Mouse (Mus musculus) R1 (cell line): ENCODE data around the gene S100a6.

Experiments used
- DNase-seq: peaks from one replicate; pipeline ENCODE4 v3.0.0-alpha.2; 2018; ENCODE audit warnings: low read depth, low spot score

The S100a6 gene

DNA sequence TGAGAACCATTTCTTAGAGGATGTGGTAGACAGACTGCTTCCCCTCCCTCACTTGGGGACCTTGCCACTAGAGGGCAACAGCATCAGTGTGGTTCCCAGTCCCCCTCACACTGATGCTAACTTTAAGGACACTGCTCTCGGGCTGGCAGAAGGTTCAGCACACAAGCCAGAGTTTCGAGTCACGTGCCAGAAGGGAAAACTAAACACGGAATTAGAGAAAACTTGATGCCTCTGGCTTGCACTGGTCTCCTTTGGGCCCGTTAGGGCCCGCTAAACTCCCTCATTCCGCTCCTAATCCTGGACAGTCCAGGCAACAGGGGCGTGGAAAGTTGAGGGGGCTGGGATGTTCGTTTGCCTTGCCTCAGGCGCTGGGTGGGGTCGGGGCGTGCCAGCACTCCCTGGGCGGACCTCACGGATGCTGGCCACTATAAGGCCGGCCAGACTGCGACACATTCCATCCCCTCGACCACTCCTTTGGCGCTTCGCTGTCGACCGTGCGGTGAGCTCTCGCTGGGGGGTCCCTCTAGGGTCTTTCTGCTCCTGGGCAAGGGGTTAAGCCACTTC is at the start of gene S100a6:
TSS of gene S100a6 (plus strand) at position 155 of the 564 bp plus-strand sequence.
- peak; percentile 85 for DNase-seq

DNA sequence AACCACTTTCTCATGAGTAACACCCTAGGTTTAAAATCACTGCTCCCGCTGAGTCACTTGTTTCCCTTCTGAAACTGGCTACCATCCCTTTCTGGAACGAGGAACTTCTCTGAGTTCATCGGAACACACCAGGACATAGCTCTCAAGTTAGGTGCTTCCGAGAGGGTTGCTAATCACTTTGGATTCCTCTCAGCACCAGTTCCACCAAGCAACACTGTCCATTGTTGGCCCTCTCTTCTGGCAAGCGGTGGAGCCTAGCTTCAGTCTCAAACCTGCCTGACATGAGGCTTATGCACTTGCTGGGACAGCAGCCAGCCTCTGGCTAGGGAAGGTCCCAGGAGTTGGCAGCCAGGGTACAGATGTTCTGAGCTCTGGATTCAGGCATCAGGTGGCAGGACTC is 38.0 kb upstream of the S100a6 start:
- no peak for DNase-seq

DNA sequence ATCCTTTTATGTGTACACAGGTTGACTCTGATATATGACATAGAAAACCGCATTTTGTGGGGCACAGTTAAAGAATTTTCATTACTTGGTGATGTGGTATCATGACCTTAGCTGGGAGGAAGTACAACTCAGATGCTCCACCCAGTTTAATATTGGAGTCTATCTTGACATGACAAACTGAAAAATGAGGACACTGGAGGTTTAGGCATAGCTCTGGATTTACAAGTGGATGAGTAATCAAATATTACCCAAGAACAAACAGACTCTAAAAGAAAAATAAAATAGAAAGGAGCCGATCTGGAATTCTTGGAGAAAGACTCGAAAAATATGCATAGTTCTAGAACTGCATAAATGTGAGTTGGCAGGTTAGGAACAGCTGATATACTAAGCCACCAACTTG is 37.4 kb upstream of the S100a6 start:
- no peak for DNase-seq

DNA sequence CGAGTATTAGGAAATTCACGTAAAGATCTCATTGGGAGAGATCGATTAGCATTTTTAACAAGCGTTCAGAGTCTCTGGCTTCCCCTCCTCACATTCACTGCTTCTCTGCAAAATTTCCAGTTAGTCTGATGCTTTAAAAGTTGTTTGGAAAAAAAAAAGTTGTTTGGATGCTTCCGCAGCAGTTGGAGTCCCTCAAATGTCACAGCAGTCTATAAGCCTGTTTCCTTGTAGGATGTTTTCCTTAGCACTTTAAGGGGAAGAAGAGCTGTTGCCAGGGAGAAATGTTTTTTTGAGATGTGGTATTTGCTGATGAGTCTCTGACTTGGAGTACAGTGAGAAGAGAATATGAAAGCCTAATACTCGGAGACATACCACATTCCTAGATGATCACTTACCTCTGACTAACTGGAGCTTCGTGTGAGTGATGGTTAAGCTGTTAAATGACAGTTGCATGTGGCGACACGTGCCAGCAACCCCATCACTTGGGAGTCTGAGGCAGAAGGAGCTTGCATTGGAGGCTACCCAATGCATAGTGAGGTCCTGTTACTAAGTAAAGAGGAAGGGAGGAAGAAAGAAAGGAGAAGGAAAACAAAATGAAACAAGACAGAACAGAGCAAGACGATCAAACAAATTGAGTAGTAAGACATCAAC is 36.2 kb upstream of the S100a6 start:
- no peak for DNase-seq

DNA sequence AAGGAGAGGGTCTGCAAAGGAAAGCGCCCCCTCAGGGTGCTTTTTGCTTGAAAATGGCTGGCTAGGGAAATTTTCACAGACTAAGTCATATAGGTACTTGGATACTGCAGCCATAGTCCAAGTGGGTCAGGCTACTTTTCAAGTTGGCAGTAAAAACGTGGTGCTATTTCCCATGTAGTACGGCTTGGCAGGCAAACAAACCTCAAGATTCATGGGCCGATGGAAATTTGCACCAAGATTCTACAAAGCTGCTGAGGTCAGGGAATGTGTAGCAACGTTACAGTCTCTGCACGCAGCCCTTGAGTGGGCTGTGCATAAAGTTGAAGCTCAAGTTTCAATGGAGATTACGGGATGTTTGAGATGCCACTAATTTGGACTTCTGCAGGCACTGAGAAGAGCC is 33.2 kb upstream of the S100a6 start:
- no peak for DNase-seq

DNA sequence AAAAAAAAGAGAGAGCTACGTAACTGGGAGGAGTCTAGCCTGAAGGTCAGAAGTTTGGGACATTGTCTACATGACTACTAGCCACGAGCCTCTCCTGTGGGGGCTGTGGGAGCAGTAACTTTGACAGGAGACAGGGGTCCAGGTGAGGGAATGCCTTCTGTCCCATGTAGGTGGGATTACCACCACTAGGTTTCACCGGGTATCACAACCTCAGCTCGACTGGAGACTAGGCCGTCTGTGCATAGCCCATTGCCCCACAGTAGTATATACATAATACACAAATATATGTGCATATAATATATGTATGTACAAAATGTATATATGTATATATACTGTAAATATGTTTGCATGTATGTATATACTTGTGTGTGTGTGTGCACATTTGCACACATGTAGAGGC is 31.5 kb upstream of the S100a6 start:
- DNase-seq = no peak

DNA sequence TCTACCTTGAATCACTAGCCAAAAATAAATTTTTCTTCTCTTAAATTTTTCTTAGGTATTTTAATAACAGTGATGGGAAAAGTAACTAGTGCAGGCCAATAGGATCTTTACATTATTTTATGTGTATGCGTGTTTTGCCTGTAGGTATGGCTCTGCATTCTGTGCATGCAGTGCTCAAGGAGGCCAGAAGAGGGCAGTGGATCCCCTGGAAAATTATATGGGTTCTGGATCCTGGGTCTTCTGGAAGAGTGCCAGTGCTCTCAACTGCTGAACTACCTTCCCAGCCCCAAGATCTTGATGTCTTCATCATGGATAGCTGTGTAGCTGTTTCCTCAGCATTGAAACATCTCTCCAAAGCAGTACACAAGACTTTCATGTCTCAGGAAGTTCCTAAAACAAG is 30.5 kb upstream of the S100a6 start:
- DNase-seq = peak; percentile 53

DNA sequence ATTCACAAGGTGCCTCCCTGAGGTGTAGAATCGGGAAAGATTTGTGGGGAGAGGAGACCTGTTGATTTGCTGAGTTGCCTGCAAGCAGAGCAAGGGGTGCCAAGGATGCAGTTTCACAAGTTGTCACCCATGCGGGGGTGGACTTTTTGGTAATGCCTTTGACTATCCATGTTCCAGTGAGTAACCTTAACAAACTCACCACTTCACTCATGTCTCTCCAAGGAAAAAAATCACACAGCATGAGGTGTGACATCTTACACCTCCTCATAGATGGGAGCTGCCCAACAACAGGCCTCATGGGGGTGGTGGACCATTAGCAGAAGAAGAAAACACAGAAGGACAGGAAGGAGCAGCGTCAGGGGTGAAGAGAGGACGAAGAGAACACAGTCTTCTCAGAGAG is 30.1 kb upstream of the S100a6 start:
- DNase-seq = no peak

DNA sequence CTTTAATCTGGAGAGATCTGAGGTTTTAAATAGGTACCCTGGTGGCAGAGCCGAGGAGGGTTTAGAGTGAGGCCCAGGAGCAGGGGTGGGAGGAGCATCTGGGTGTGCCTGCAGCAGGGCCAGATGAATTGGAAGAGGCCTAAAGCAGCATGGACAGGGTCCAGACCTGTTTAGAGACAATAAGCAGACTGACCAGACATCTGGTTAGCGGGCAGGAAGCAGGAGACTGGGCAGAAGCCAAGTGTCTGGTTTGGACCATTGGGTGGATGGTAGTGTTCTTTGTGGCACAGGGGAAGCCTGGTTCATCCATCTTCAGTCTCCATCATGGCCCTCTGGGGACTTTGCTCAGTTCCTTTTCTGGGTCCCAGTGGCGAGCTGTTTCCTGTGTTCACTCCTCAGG is 28.8 kb upstream of the S100a6 start:
- DNase-seq = no peak

DNA sequence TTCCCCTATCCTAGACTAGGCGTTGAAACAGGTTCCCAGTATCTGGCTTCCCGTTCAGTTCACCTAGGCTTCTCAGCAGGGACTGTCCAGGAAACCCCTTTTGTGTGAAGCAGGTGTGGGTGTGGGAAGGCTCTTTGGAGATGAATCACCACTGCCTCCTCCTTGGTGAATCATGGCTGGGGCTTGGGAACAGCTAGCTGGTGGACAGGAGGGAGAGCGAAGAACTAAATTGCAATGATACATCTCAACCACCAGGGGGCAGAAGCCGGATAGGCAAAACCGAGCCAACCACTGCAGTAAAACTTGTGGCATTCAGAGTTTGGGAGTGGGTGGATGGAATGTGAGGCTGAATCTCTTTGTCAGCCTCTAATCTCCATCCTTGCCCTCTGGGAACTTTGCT is 27.1 kb upstream of the S100a6 start:
- DNase-seq = peak; percentile 92

DNA sequence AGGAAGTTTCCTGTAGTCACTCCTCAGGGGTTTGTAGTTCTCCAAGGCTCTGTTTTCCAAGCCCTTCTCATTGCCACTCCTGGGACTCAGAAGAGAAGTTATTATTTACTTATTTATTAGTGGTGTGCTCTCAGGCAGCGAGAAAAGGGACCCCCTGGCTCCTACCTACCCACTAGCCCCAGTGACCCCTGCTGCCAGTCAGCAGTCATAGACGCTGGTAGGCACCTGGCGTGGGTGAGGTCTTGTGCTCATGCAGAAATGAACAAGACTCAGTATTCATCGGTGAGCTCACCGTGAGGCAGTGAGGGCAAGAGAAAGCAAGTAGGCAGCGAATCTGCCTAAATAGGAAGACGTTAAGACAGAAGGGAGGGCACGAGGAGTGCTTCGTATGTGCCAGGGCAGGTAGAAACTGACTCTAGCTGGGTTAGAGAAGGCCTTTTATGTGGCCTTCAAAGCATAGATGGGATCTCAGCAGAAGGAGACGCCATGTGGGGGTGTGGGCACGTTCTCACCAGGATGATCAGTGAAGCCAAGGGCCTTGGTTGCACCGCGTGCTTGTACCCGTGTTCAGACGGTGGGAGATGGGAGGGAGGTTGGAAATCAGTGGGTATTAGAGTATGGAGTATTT is 26.6 kb upstream of the S100a6 start:
- DNase-seq = peak; percentile 14

DNA sequence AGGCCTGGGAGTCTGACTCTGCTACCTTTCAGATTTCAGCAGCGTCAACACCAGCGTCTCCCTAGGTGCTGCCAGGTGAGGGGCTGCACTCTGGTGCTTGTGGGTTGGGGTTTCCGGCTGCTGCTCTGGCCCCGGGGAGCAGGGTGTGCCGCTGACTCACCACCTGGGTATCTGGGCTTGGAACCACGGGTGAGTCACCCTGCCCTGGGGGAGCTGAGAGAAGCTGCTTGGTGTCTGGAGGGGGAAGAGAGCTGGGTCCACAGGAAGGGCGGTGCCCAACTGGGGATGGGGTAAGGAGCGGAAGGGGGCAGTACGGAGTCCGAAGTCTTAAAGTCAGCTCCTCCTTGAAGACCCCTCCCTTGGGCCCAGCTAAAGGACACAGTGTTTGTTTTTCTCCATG is 25.8 kb upstream of the S100a6 start:
- DNase-seq = peak; percentile 85

DNA sequence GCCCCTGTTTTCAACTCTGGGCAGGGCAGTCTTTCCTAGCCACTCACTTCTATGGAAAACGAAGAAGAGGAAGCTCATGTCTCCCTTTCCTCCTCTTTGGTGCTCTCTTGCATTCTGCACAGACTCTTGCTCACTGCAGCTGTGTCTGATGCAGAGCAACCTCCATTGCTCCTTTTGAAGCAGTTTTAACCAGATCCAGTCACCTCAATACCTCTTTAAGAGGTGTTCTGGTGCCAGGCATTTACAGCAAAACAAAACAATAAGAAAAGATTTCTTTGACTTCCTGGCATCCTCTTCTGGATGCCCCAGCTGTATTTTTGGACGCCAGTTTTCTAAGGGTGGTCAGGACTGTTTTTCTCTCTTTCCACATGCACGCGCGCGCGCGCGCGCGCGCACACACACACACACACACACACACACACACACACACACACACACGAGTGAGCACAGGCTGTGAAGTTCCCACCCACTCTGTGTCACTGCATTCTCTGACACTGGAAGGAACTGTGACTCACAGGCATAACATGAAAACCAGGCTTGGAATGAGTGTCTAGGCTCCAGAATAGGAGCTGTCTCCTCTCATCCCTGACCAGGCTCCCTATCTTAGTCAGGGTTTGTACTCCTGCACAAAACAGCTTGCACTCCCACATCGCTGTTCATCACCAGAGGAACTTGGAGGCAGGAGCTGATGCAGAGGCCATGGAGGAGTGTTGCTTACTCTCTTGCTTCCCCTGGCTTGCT is 25.2 kb upstream of the S100a6 start:
- DNase-seq = peak; percentile 33

DNA sequence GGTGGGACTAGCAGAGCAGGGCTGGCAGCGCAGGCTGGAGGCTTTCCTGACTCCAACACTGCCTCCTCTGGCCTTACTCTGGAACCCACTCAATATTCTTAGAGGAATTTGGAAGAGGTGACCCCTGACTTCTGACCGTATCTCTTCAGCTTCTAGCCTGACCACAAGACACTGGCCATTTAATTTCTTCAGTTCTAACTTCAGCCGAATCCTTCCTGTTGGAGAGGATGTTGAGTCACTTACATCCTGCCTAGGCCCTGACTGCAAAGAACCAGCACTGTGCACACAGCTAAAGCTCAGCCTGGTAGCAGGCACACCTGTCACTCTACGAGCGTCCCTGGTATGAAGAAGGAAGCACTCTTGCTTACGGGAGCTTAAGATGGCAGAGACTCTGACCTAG is 23.3 kb upstream of the S100a6 start:
- DNase-seq = peak; percentile 13

DNA sequence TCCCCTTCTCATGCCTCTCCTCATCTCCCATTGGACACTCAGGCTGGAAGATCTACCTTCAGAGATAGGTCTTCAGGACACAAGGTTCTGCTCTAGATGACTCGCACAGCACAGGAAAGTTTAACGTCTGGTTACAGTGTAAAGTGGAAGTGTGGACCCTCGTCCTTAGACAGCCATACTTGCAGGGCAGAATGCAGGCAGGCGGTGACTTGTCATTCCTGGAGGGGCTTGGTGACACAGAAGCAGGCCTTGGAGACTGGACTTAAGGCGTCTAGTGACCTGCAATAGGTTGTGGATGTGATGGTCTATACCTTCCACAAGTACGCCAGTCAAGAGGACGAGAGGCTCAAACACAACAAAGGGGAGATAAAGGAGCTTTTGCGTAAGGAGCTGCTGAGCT is 22.7 kb upstream of the S100a6 start, which contains the start of gene S100a2:
TSS of gene S100a2 (plus strand) at position 301 of the 400 bp plus-strand sequence.
- no peak for DNase-seq

DNA sequence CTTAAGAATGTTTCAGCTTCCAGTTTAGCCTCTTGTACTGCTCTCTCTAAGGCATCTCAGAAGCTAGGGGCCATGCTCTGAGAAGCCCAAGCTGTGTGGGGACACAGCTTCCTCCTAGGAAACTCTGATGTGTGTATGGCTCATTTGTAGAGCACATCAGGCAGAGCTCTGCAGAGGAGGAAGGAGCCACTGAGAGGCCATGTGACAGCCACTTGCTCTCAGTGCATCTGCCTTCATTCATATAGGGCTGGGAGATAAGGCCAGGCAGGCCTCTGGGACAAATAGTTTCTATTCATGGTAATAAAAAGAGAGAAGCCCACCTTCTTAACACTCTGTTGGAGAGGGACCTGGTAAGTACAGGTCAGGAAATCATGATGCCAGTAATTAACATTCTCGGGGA is 18.2 kb upstream of the S100a6 start:
- no peak for DNase-seq

DNA sequence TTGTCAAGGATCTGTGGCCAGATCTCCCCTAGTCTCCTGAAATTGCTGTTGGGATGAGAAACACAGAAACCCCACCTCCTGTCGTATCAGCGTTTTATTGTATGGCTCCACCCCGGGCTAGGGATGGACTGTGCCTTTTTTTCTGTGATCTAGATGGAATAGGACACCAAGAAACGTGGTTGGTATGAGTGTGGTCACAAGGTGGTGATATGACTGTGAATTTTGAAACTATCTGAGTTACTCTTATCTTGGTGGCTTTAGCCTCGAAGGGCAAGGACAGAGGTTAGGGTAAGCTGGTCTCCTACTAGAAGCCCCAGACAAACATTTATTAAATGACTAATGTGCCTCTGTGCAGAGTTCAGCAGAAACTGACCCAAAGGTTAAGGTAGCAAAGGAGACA is 17.1 kb upstream of the S100a6 start:
- no peak for DNase-seq

DNA sequence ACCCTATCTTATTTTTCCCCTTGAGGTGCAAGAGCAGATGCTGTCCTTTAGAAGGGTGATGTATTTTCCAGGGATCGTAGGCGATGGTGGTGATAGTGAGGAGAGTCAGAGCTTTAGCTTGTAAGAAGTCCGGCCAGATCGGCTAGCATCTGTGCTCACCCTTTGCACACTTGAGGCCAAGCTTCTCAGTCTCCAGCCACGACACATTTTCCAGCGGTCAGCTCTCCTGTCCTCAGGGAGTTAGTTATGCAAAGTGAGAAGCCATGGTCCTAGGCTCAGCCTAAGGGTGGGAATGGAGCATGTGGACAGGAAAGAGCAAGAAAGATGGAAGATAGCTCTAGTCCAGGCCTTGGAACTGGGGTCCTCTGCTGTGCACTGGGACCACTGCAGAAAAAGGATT is 15.9 kb upstream of the S100a6 start:
- no peak for DNase-seq

DNA sequence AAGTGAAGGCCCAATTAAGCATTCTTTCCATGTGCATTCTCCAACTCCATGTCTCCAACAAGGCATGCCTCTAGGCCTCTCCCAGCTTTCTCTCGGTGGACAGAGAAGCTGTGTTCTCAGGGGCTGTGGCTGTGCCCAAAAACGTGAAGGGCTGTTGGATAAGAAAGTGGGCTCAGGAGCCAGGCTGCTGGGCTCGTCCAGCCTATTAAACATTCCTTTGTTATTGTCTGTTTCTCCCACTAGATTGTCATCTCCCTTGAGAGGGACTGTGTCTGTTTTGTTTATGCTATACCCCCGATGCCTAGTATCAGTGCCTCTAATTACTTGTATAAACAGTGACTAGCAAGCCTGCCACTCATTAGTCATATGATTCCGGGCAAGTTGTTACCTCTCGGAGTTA is 14.9 kb upstream of the S100a6 start:
- no peak for DNase-seq

DNA sequence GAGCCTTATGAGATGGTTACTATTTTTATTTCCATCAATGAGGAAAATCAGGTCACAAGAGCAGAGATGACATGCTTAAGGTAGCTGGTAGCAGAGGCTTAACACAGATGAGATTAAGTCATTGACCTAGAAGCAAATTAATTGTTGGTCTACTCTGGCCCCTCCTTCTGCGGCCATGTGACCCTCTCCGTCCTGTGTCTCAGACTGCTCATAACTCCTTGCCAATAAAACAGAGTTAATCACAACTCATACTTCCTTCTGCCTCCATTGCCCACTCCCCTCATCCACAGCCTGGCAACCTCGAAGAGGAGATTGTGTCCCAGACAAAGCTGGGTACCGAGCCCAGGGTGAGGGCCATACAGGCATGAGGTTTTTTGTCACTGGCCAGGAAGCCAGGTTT is 14.5 kb upstream of the S100a6 start:
- no peak for DNase-seq

DNA sequence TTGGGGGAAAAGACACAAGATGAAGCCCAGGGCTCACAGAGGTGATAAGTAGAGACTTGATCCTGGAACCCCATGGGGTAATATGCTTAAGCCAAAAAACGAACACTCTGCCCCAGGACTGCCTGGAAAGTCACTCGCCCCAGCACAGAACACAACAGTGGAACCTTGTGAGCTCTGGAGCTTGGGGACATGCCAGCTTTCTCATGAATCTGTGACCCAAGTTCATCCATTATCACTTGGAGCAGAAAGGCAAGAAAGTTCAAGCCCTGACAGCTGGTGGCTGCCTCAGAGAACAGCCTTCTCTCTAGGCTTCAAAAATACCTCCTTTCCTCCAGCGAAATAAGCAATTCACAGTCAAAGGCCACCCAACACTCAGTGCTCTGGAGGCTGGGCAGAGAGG is 13.3 kb upstream of the S100a6 start:
- no peak for DNase-seq

DNA sequence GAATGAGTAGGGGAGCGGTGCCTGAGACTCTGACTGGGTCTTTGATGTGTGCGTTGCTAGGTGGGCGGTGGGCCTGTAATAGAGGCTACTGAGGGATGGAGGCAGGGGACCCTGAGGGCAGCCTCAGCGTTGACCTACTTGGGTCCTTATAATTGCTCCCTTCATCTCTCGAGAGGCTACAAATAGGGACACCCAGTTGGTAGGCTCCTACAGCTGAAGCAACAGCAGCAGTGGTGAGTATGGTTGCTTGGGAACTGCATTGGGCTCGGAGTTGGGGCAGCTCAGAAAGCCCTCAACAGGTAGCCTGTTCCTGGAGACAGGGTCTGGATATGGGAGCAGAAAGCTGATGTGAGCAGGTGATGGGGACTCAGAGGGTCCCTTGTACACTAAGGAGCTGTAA is 12.6 kb upstream of the S100a6 start:
- DNase-seq = no peak
